Mouse (Mus musculus) megakaryocyte, embryonic 14.5 days (primary cell): ENCODE measurements at regions not wholly inside any gene's neighbourhood (a gene's known extent, or its start where the extent isn't known, plus 50 kb on each side); places are given as distances from the start of the nearest gene placed in this dataset.
"Not testable (repeated sequence)": the region's sequence is repeated elsewhere in the genome, so short reads cannot be mapped to it uniquely, and the experiment has no call there.

Experiments used
- FLI1 ChIP-seq: IDR thresholded peaks from 2 replicates; pipeline ENCODE4 v1.6.1; 2012; ENCODE audit warnings: low read length, inconsistent platforms, mixed read lengths
- GATA1 ChIP-seq: IDR thresholded peaks from 3 replicates; pipeline ENCODE4 v1.6.1; 2012; ENCODE audit warnings: mixed read lengths, low read length, inconsistent platforms, borderline replicate concordance

DNA sequence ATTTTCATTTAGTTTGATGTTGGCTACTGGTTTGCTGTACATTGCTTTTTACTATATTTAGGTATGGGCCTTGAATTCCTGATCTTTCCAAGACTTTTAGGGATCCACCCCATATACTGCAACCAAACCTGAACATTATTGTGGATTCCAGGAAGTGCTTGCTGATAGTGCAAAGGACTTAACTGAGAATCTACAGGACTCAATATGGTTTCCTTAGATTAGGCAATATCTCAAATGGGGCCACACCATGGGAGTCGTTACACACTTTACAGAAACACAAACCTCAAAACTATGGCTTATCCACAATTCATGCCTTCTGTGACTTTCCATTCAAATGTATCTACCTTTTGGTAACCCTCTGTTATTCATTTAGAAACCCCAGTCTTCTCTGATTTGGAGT is 488.0 kb downstream of the Dad1 start:
- not testable (repeated sequence) for TF ChIP-seq GATA1, FLI1
